Comparison of ENCODE assay signal across 22 mouse cellular contexts in the genomic region with DNA sequence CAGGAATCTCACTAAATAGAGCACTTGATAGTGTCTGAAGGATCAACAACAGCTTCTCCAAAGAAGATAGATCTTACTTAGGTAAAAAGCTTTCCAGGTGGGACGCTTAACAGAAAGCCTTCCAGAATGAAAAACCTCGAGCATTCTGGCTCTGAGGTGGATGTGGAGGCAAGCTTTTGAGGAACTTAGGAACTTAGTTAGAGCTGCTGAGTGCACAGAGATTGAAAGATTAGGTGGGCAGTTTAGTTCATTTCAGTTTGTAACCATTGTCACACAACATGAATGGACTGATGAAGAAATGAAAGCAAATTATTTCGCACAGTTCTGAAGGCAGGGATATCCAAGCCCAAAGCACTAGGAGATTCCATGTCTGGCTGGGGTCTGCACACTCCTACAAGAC.
DNase-seq lines count a peak whose midpoint lies in the region; ATAC-seq and TF ChIP-seq lines count a peak whose summit lies in the region.
"Had no signal": no experiment of that assay in that cellular context is flagged by ENCODE, and none has a peak within 500 bp of the region (broad histone marks: within the 10 kb centered on the region; RNA-seq: fewer than 3 reads in every experiment).

No protein-coding gene starts in this region.

- peak overlapping the region; percentile 25; the same call in 1 of the 2 replicates for H3K27ac ChIP-seq in MEL (ENCODE audit: control insufficient read depth, low read depth, low read length)
- H3K27ac ChIP-seq: embryonic facial prominence, embryonic 10.5 days; embryonic facial prominence, embryonic 12.5 days; forebrain, embryonic 13.5 days; forebrain, embryonic 15.5 days had no signal

- H3K4me3 ChIP-seq in MEL (ENCODE audit: control insufficient read depth in 1 of 2, insufficient read depth in 1 of 2, low read depth in 2 of 2, low read length in 2 of 2): peak overlapping the region in 1 of 2 experiments; percentile 37; a peak in 2 of 4 replicates
- no peak overlapping the region for H3K4me3 ChIP-seq in lung, adult 2 months (replicated peaks; ENCODE audit: extremely low read depth, low read depth, low read length)
- H3K4me3 ChIP-seq: embryonic facial prominence, embryonic 10.5 days; embryonic facial prominence, embryonic 12.5 days; forebrain, embryonic 13.5 days; forebrain, embryonic 15.5 days had no signal

- no peaks in the 10 kb centered on the region for H3K79me2 ChIP-seq in MEL (ENCODE audit: control insufficient read depth, insufficient read depth, low read length, poor library complexity)

- TF ChIP-seq EP300 in MEL (IDR thresholded peaks at IDR 0.05; ENCODE audit: low read depth in 1 of 2, low read length in 2 of 2): no peak

- peak; percentile 49 to 66 for ATAC-seq in hematopoietic stem cell, adult 5-6 weeks (replicated peaks in 1 of 2; ENCODE audit: insufficient read depth in 1 of 2, low FRiP score in 2 of 2, low TSS enrichment in 1 of 2, low read depth in 1 of 2, poor library complexity in 2 of 2, severe bottlenecking in 2 of 2)
- ATAC-seq in megakaryocyte progenitor cell, adult 5-6 weeks (replicated peaks; ENCODE audit: poor library complexity): peak; percentile 54; the same call in 1 of the 2 replicates
- ATAC-seq: forebrain, embryonic 13.5 days; forebrain, embryonic 15.5 days; forebrain, postnatal 0 days had no signal

- H3K4me1 ChIP-seq in MEL (ENCODE audit: control insufficient read depth in 1 of 2, insufficient read depth in 2 of 2, low read length in 2 of 2): peaks cover 6 to 10% of the 10 kb centered on the region in 2 experiments
- H3K4me1 ChIP-seq in lung, adult 2 months (ENCODE audit: control insufficient read depth, insufficient read depth, low read length): no peaks in the 10 kb centered on the region
- H3K4me1 ChIP-seq: embryonic facial prominence, embryonic 12.5 days; forebrain, embryonic 13.5 days; forebrain, embryonic 15.5 days had no signal

- peaks cover 0 to 12% of the 10 kb centered on the region in 2 experiments; a peak in 2 of 4 replicates for H3K36me3 ChIP-seq in MEL (ENCODE audit: control insufficient read depth in 1 of 2, insufficient read depth in 2 of 2, low read length in 2 of 2)
- H3K36me3 ChIP-seq: embryonic facial prominence, embryonic 10.5 days; embryonic facial prominence, embryonic 12.5 days; forebrain, embryonic 15.5 days had no signal

- TF ChIP-seq CTCF in MEL (IDR thresholded peaks at IDR 0.05 in 2 of 3, conservative IDR thresholded peaks at IDR 0.05 in 1 of 3; ENCODE audit: control insufficient read depth in 1 of 3, insufficient read depth in 1 of 3, low read depth in 2 of 3, low read length in 3 of 3, poor library complexity in 1 of 3, severe bottlenecking in 1 of 3): no peak
- TF ChIP-seq CTCF in lung, adult 2 months (IDR thresholded peaks at IDR 0.05; ENCODE audit: insufficient read depth, low read length): no peak

- WGBS in lung, adult 2 months: 67% methylated on average over 3 of the region's 3 CpGs

- DNase-seq in MEL (ENCODE audit: low read depth, low spot score) (peak; percentile 78), MEL-GATA-1-ER (ENCODE audit: extremely low read depth, low read depth) (peak; percentile 48)
- DNase-seq in lung, adult 2 months: no peak
- DNase-seq in left cerebral cortex, adult 8-10 months (ENCODE audit: low spot score in 2 of 2): no peak
- no peak for DNase-seq in ovary, postnatal 14 days (ENCODE audit: low spot score)
- no peak for DNase-seq in lung, adult 18-20 months
- DNase-seq: adrenal gland, adult 2 months; adrenal gland, postnatal 10 days; adrenal gland, postnatal 25 days; cerebellum, adult 11 months; cerebellum, adult 18-20 months; cerebellum, adult 8-10 months; cerebellum, adult 9-11 months; cerebellum, postnatal 14 days; cerebellum, postnatal 36 days; forebrain, postnatal 0 days had no signal

- H3K9ac ChIP-seq in MEL (ENCODE audit: control insufficient read depth, low read depth, low read length, poor library complexity, severe bottlenecking): no peak overlapping the region
- H3K9ac ChIP-seq: embryonic facial prominence, embryonic 12.5 days; forebrain, embryonic 13.5 days; forebrain, embryonic 15.5 days; forebrain, postnatal 0 days had no signal

- no peaks in the 10 kb centered on the region for H3K27me3 ChIP-seq in MEL (ENCODE audit: control insufficient read depth in 1 of 2, insufficient read depth in 2 of 2, low read length in 2 of 2)
- H3K27me3 ChIP-seq: embryonic facial prominence, embryonic 12.5 days; forebrain, embryonic 13.5 days; forebrain, embryonic 15.5 days had no signal

- no peak for TF ChIP-seq RAD21 in MEL (IDR thresholded peaks at IDR 0.05; ENCODE audit: low read depth, low read length)

- TF ChIP-seq POLR2A in MEL (IDR thresholded peaks at IDR 0.05; ENCODE audit: control insufficient read depth in 1 of 2, insufficient read depth in 1 of 2, low read depth in 1 of 2, low read length in 2 of 2, poor library complexity in 1 of 2): no peak
- no peak for TF ChIP-seq POLR2A in lung, adult 2 months (IDR thresholded peaks at IDR 0.05; ENCODE audit: borderline replicate concordance, extremely low read depth, low read depth, low read length)

- H3K9me3 ChIP-seq in MEL (replicated peaks; ENCODE audit: insufficient read depth, low read length): no peaks in the 10 kb centered on the region
- H3K9me3 ChIP-seq: embryonic facial prominence, embryonic 10.5 days; embryonic facial prominence, embryonic 12.5 days; forebrain, embryonic 13.5 days; forebrain, embryonic 15.5 days had no signal

TF ChIP-seq in MEL, 35 proteins besides CTCF, POLR2A, EP300 and RAD21:
- TF ChIP-seq RCOR1 (IDR thresholded peaks at IDR 0.05; ENCODE audit: low read depth, low read length) (0 out of 2 replicates have a peak, but pooled peaks have one; percentile 15), ETS1 (IDR thresholded peaks at IDR 0.05; ENCODE audit: low read depth, low read length) (no peak), HCFC1 (IDR thresholded peaks at IDR 0.05; ENCODE audit: low read depth, low read length) (no peak), KAT2A (conservative IDR thresholded peaks at IDR 0.05; ENCODE audit: low read depth, low read length) (no peak), ELF1 (IDR thresholded peaks at IDR 0.05; ENCODE audit: low read depth, low read length) (no peak), USF1 (IDR thresholded peaks at IDR 0.05; ENCODE audit: low read depth, low read length) (no peak), TCF12 (IDR thresholded peaks at IDR 0.05; ENCODE audit: low read depth, low read length) (0 out of 2 replicates have a peak, but pooled peaks have one; percentile 13), GABPA (IDR thresholded peaks at IDR 0.05; ENCODE audit: low read depth, low read length) (no peak), GATA1 (IDR thresholded peaks at IDR 0.05; ENCODE audit: low read depth, low read length) (peak; percentile 53; the same call in 1 of the 2 replicates), ZC3H11A (IDR thresholded peaks at IDR 0.05; ENCODE audit: low read depth, low read length) (no peak), POLR2AphosphoS5 (IDR thresholded peaks at IDR 0.05; ENCODE audit: borderline replicate concordance, low read depth, low read length) (no peak), NRF1 (IDR thresholded peaks at IDR 0.05; ENCODE audit: insufficient read depth, low read depth, low read length, poor library complexity, severe bottlenecking) (no peak), BHLHE40 (IDR thresholded peaks at IDR 0.05; ENCODE audit: borderline replicate concordance, low read depth, low read length) (no peak), CHD2 (IDR thresholded peaks at IDR 0.05; ENCODE audit: low read length) (no peak), ZMIZ1 (IDR thresholded peaks at IDR 0.05; ENCODE audit: low read depth, low read length) (no peak), ZKSCAN1 (IDR thresholded peaks at IDR 0.05; ENCODE audit: low read depth, low read length) (no peak), UBTF (IDR thresholded peaks at IDR 0.05; ENCODE audit: borderline replicate concordance, insufficient read depth, low read depth, low read length) (no peak), ZNF384 (IDR thresholded peaks at IDR 0.05; ENCODE audit: low read depth, low read length) (no peak), MAFK (IDR thresholded peaks at IDR 0.05; ENCODE audit: borderline replicate concordance, low read depth, low read length) (no peak), MAZ (IDR thresholded peaks at IDR 0.05; ENCODE audit: low read depth, low read length) (no peak), MEF2A (IDR thresholded peaks at IDR 0.05; ENCODE audit: extremely low read depth, insufficient replicate concordance, low read depth, low read length, poor library complexity, severe bottlenecking) (no peak)
TF ChIP-seq in MEL: peak in this region for 3.

Comparison
In these comparisons a context has a peak if more than half of its experiments do, and no peak if none do; other contexts are left out.
1. DNase-seq: peak in MEL (single experiment) and MEL-GATA-1-ER (single experiment); none in lung, adult 2 months (single experiment), left cerebral cortex, adult 8-10 months (0 of 2), ovary, postnatal 14 days (single experiment) and lung, adult 18-20 months (0 of 2).